Mouse (Mus musculus) MEL (cell line): ENCODE measurements around the gene Unc119b. TPM values are rescaled to one million over a fixed set of nuclear protein-coding genes. Genes with fewer than 3 reads are reported as not detected.
A peak's percentile ranks its signal among the peaks of the same experiment; 100 is the strongest.

Source experiments
- DNase-seq: peaks from one replicate; pipeline ENCODE4 v3.0.0; 2011; ENCODE audit warnings: low read depth, low spot score
- H3K27ac ChIP-seq: 2 replicates; pipeline ENCODE4 v1.5.1; 2012; ENCODE audit warnings: low read depth, mild to moderate bottlenecking, control low read depth, low read length, moderate library complexity; ENCODE audit not compliant: control insufficient read depth
- H3K27me3 ChIP-seq, 2 experiments: fragments of 150-350 bp in 1 of 2; sonication (generic) in 1 of 2; 2 replicates each; pipeline ENCODE4 v1.6.1; 2012; ENCODE audit warnings: low read length in 2 of 2, mild to moderate bottlenecking in 2 of 2, improper control_type of control experiment in 1 of 2, moderate library complexity in 1 of 2; ENCODE audit not compliant: insufficient read depth in 2 of 2, control insufficient read depth in 1 of 2
- H3K36me3 ChIP-seq, 2 experiments: 2 replicates each; pipeline ENCODE4 v1.6.1; 2012 to 2014; ENCODE audit warnings: low read length in 2 of 2, improper control_type of control experiment in 1 of 2, inconsistent platforms in 1 of 2, mild to moderate bottlenecking in 1 of 2; ENCODE audit not compliant: insufficient read depth in 2 of 2, control insufficient read depth in 1 of 2
- H3K4me1 ChIP-seq, 2 experiments: fragments of 150-350 bp in 1 of 2; sonication (generic) in 1 of 2; 2 replicates each; pipeline ENCODE4 v1.6.1; 2012; ENCODE audit warnings: low read length in 2 of 2, improper control_type of control experiment in 1 of 2, mild to moderate bottlenecking in 1 of 2; ENCODE audit not compliant: insufficient read depth in 2 of 2, control insufficient read depth in 1 of 2
- H3K4me3 ChIP-seq, 2 experiments: fragments of 150-350 bp in 1 of 2; sonication (generic) in 1 of 2; 2 replicates each; pipeline ENCODE4 v1.5.1; 2012; ENCODE audit warnings: low read depth in 2 of 2, low read length in 2 of 2, mild to moderate bottlenecking in 2 of 2, moderate library complexity in 2 of 2, control low read depth in 1 of 2, improper control_type of control experiment in 1 of 2; ENCODE audit not compliant: control insufficient read depth in 1 of 2, insufficient read depth in 1 of 2
- H3K79me2 ChIP-seq: 2 replicates; pipeline ENCODE4 v1.6.1; 2012; ENCODE audit warnings: mild to moderate bottlenecking, low read length, moderate library complexity; ENCODE audit not compliant: control insufficient read depth, poor library complexity, insufficient read depth
- H3K9ac ChIP-seq: 2 replicates; pipeline ENCODE4 v1.6.1; 2012; ENCODE audit warnings: low read depth, mild to moderate bottlenecking, control low read depth, low read length, moderate library complexity; ENCODE audit not compliant: control insufficient read depth, poor library complexity, severe bottlenecking
- H3K9me3 ChIP-seq: fragments of 150-350 bp; sonication (generic); replicated peaks from 2 replicates; pipeline ENCODE4 v1.6.1; 2012; ENCODE audit warnings: mild to moderate bottlenecking, low read length, improper control_type of control experiment, moderate library complexity; ENCODE audit not compliant: insufficient read depth
- BHLHE40 ChIP-seq: IDR thresholded peaks from 2 replicates; pipeline ENCODE4 v1.6.1; 2012; ENCODE audit warnings: low read depth, mild to moderate bottlenecking, inconsistent platforms, low read length, improper control_type of control experiment, borderline replicate concordance
- CHD2 ChIP-seq: IDR thresholded peaks from 2 replicates; pipeline ENCODE4 v1.6.1; 2011; ENCODE audit warnings: low read length, improper control_type of control experiment
- EP300 ChIP-seq, 2 experiments: IDR thresholded peaks; 2 replicates each; pipeline ENCODE4 v1.6.1; 2011; ENCODE audit warnings: improper control_type of control experiment in 2 of 2, low read length in 2 of 2, low read depth in 1 of 2, mild to moderate bottlenecking in 1 of 2
- ETS1 ChIP-seq: IDR thresholded peaks from 2 replicates; pipeline ENCODE4 v1.6.1; 2012; ENCODE audit warnings: low read depth, mild to moderate bottlenecking, inconsistent platforms, low read length, improper control_type of control experiment, moderate library complexity
- HCFC1 ChIP-seq: IDR thresholded peaks from 2 replicates; pipeline ENCODE4 v1.6.1; 2012; ENCODE audit warnings: low read depth, mild to moderate bottlenecking, inconsistent platforms, low read length, improper control_type of control experiment, moderate library complexity
- JUND ChIP-seq: IDR thresholded peaks from 2 replicates; pipeline ENCODE4 v1.6.1; 2011; ENCODE audit warnings: low read depth, mild to moderate bottlenecking, improper control_type of control experiment, low read length
- KAT2A ChIP-seq: conservative IDR thresholded peaks from 2 replicates; pipeline ENCODE4 v1.6.1; 2012; ENCODE audit warnings: low read depth, low read length, improper control_type of control experiment, inconsistent platforms
- MAX ChIP-seq: IDR thresholded peaks from 2 replicates; pipeline ENCODE4 v1.6.1; 2011; ENCODE audit warnings: low read length, improper control_type of control experiment
- MAZ ChIP-seq: IDR thresholded peaks from 2 replicates; pipeline ENCODE4 v1.6.1; 2012; ENCODE audit warnings: low read depth, mild to moderate bottlenecking, inconsistent platforms, low read length, improper control_type of control experiment
- MEF2A ChIP-seq: IDR thresholded peaks from 2 replicates; pipeline ENCODE4 v1.6.1; 2014; ENCODE audit warnings: low read depth, mild to moderate bottlenecking, inconsistent platforms, low read length, improper control_type of control experiment; ENCODE audit not compliant: poor library complexity, insufficient replicate concordance, severe bottlenecking; ENCODE audit errors: extremely low read depth
- MXI1 ChIP-seq: IDR thresholded peaks from 2 replicates; pipeline ENCODE4 v1.6.1; 2011; ENCODE audit warnings: mild to moderate bottlenecking, low read depth, low read length, improper control_type of control experiment
- MYB ChIP-seq: IDR thresholded peaks from 2 replicates; pipeline ENCODE4 v1.6.1; 2011; ENCODE audit warnings: mild to moderate bottlenecking, low read depth, low read length, improper control_type of control experiment
- MYC ChIP-seq: IDR thresholded peaks from 2 replicates; pipeline ENCODE4 v1.6.1; 2011; ENCODE audit warnings: low read depth, mild to moderate bottlenecking, low read length, improper control_type of control experiment, moderate library complexity
- NELFE ChIP-seq: IDR thresholded peaks from 2 replicates; pipeline ENCODE4 v1.6.1; 2011; ENCODE audit warnings: low read depth, low read length, improper control_type of control experiment
- NRF1 ChIP-seq: IDR thresholded peaks from 2 replicates; pipeline ENCODE4 v1.6.1; 2014; ENCODE audit warnings: low read depth, mild to moderate bottlenecking, inconsistent platforms, low read length, improper control_type of control experiment, moderate library complexity; ENCODE audit not compliant: poor library complexity, insufficient read depth, severe bottlenecking
- POLR2A ChIP-seq, 2 experiments: IDR thresholded peaks; 2 replicates each; pipeline ENCODE4 v1.6.1; 2011 to 2012; ENCODE audit warnings: low read length in 2 of 2, mild to moderate bottlenecking in 2 of 2, control low read depth in 1 of 2, improper control_type of control experiment in 1 of 2, low read depth in 1 of 2, moderate library complexity in 1 of 2; ENCODE audit not compliant: control insufficient read depth in 1 of 2, insufficient read depth in 1 of 2, poor library complexity in 1 of 2
- POLR2AphosphoS2 ChIP-seq: IDR thresholded peaks from 2 replicates; pipeline ENCODE4 v1.6.1; 2011; ENCODE audit warnings: low read length, improper control_type of control experiment
- RAD21 ChIP-seq: IDR thresholded peaks from 2 replicates; pipeline ENCODE4 v1.6.1; 2011; ENCODE audit warnings: mild to moderate bottlenecking, low read depth, low read length, improper control_type of control experiment
- SIN3A ChIP-seq: IDR thresholded peaks from 2 replicates; pipeline ENCODE4 v1.6.1; 2012; ENCODE audit warnings: low read length, improper control_type of control experiment, inconsistent platforms
- TAL1 ChIP-seq: IDR thresholded peaks from 2 replicates; pipeline ENCODE4 v1.6.1; 2012; ENCODE audit warnings: mild to moderate bottlenecking, inconsistent platforms, low read length, moderate library complexity, mixed read lengths
- TBP ChIP-seq: IDR thresholded peaks from 2 replicates; pipeline ENCODE4 v1.8.0; 2011; ENCODE audit warnings: low read depth, low read length, improper control_type of control experiment
- TCF12 ChIP-seq: IDR thresholded peaks from 2 replicates; pipeline ENCODE4 v1.6.1; 2014; ENCODE audit warnings: low read depth, mild to moderate bottlenecking, inconsistent platforms, low read length, improper control_type of control experiment, moderate library complexity
- UBTF ChIP-seq: IDR thresholded peaks from 2 replicates; pipeline ENCODE4 v1.6.1; 2012; ENCODE audit warnings: low read depth, mild to moderate bottlenecking, inconsistent platforms, low read length, improper control_type of control experiment, moderate library complexity, borderline replicate concordance; ENCODE audit not compliant: insufficient read depth
- USF1 ChIP-seq: IDR thresholded peaks from 2 replicates; pipeline ENCODE4 v1.6.1; 2014; ENCODE audit warnings: low read depth, mild to moderate bottlenecking, inconsistent platforms, low read length, improper control_type of control experiment, moderate library complexity
- ZKSCAN1 ChIP-seq: IDR thresholded peaks from 2 replicates; pipeline ENCODE4 v1.6.1; 2012; ENCODE audit warnings: low read depth, mild to moderate bottlenecking, inconsistent platforms, low read length, improper control_type of control experiment, moderate library complexity
- ZMIZ1 ChIP-seq: IDR thresholded peaks from 2 replicates; pipeline ENCODE4 v1.6.1; 2012; ENCODE audit warnings: low read depth, mild to moderate bottlenecking, inconsistent platforms, low read length, improper control_type of control experiment, moderate library complexity
- ZNF384 ChIP-seq: IDR thresholded peaks from 2 replicates; pipeline ENCODE4 v1.6.1; 2012; ENCODE audit warnings: low read depth, mild to moderate bottlenecking, inconsistent platforms, low read length, improper control_type of control experiment
- polyA plus RNA-seq, 2 experiments: library from polyadenylated mRNA; stranded (reverse) in 1 of 2; unstranded in 1 of 2; fragments of >175 nt in 1 of 2; fragments of >200 nt in 1 of 2; gene quantifications; 2 replicates each; pipeline versions ENCODE4 v1.2.1 to v1.2.4; 2012; ENCODE audit warnings: low replicate concordance in 2 of 2, low read depth in 1 of 2; ENCODE audit not compliant: insufficient read length in 2 of 2, insufficient read depth in 1 of 2, missing spikeins in 1 of 2
- total RNA-seq: library from RNA; depleted of rRNA; stranded (reverse); fragments of 300-350 nt; gene quantifications from 2 replicates; pipeline ENCODE4 v1.2.3, GENCODE M21; 2012; rRNA removed

Unc119b gene
- total RNA-seq: 15.8 and 18.6 TPM in 2 replicates
- 10 to 100 TPM in 1 of 2 experiments, not detected in 1; 25.7 TPM for polyA plus RNA-seq

GRCm38 (mm10) chr5:115134234-115135165 is at the start of gene Unc119b:
Unc119b (minus strand) TSS chr5:115134975.
- Histone ChIP-seq H3K27me3 (no peaks in the 10 kb centered on the region), H3K9ac (peak within 1 kb of the TSS; percentile 94), H3K27ac (no peak within 1 kb of the TSS), H3K79me2 (peaks cover 9% of the 10 kb centered on the region), H3K9me3 (no peaks in the 10 kb centered on the region), H3K36me3 (peaks cover 0 to 2% of the 10 kb centered on the region in 2 experiments; a peak in 3 of 4 replicates), H3K4me1 (peaks cover 0 to 7% of the 10 kb centered on the region in 2 experiments), H3K4me3 (peak within 1 kb of the TSS; percentile 81 to 94)
- DNase-seq: peak; percentile 88
- TF ChIP-seq POLR2A (IDR thresholded peaks at IDR 0.05; ENCODE audit: control insufficient read depth in 1 of 2, insufficient read depth in 1 of 2, low read depth in 1 of 2, low read length in 2 of 2, poor library complexity in 1 of 2): peak; percentile 60 to 68; a peak in 3 of 4 replicates
- TF ChIP-seq MAX: peak; percentile 73
- TF ChIP-seq ETS1: no peak
- TF ChIP-seq MAZ: no peak
- no peak for TF ChIP-seq CHD2
- TF ChIP-seq BHLHE40: no peak
- TF ChIP-seq JUND: no peak
- no peak for TF ChIP-seq POLR2AphosphoS2
- no peak for TF ChIP-seq RAD21
- peak; percentile 40; the same call in 1 of the 2 replicates for TF ChIP-seq HCFC1
- TF ChIP-seq TCF12: no peak
- TF ChIP-seq ZNF384: no peak
- no peak for TF ChIP-seq TBP
- TF ChIP-seq EP300 (IDR thresholded peaks at IDR 0.05; ENCODE audit: low read depth in 1 of 2, low read length in 2 of 2): no peak
- TF ChIP-seq ZMIZ1: no peak
- peak; percentile 44 for TF ChIP-seq SIN3A
- TF ChIP-seq NELFE: peak; percentile 37

- no peak overlapping the region for H3K9ac ChIP-seq
- no peaks in the 10 kb centered on the region for H3K79me2 ChIP-seq
- 0 out of 4 replicates have a peak, but pooled peaks of 1 of the 2 experiments have one; percentile 7 for TF ChIP-seq EP300 (IDR thresholded peaks at IDR 0.05; ENCODE audit: low read depth in 1 of 2, low read length in 2 of 2)
- no peak for TF ChIP-seq USF1
- no peak for TF ChIP-seq NRF1
- no peak for TF ChIP-seq BHLHE40
- no peak for TF ChIP-seq TBP
- TF ChIP-seq MAZ: no peak
- no peak for TF ChIP-seq MXI1
- peak; percentile 61 for TF ChIP-seq TAL1
- TF ChIP-seq ZKSCAN1: no peak
- TF ChIP-seq TCF12: 0 out of 2 replicates have a peak, but pooled peaks have one; percentile 8
- no peak for TF ChIP-seq MYC
- TF ChIP-seq NELFE: no peak
- no peak for TF ChIP-seq MEF2A
- TF ChIP-seq CHD2: no peak
- no peak for TF ChIP-seq MYB
- TF ChIP-seq UBTF: no peak
- TF ChIP-seq KAT2A: no peak
Observed at GRCm38 (mm10) chr5:115183482-115183881, 48.7 kb upstream of the Unc119b start.

More at GRCm38 (mm10) chr5:115183482-115183881, 48.7 kb upstream of the Unc119b start:
- no peaks in the 10 kb centered on the region for H3K27me3 ChIP-seq
- peaks cover 0 to 4% of the 10 kb centered on the region in 2 experiments; a peak in 2 of 4 replicates for H3K4me1 ChIP-seq
- H3K9me3 ChIP-seq: no peaks in the 10 kb centered on the region
- DNase-seq: no peak
- no peak overlapping the region for H3K27ac ChIP-seq
- no peak overlapping the region for H3K4me3 ChIP-seq
- H3K36me3 ChIP-seq: no peaks in the 10 kb centered on the region; a peak in 1 of 4 replicates
